Mouse (Mus musculus) embryonic facial prominence, embryonic 15.5 days (tissue): ENCODE data around the gene Ggt6. TPM values are rescaled to one million over a fixed set of nuclear protein-coding genes. Genes with fewer than 3 reads are reported as not detected.

Experiments
- ATAC-seq: fragments of 200-750 bp; cut with Nextera tagmentation; 2 replicates; pipeline ENCODE4 v1.8.0; 2017; ENCODE audit warnings: low read depth, moderate TSS enrichment; ENCODE audit not compliant: insufficient number of reproducible peaks, low FRiP score, low TSS enrichment
- H3K27ac ChIP-seq: fragments of 300-500 bp; sonication (generic); replicated peaks from 2 replicates; pipeline ENCODE4 v1.5.1; 2015; ENCODE audit warnings: mild to moderate bottlenecking, inconsistent platforms
- H3K27me3 ChIP-seq: fragments of 300-500 bp; sonication (generic); 2 replicates; pipeline ENCODE4 v1.6.1; 2015; ENCODE audit warnings: inconsistent platforms
- H3K36me3 ChIP-seq: fragments of 300-500 bp; sonication (generic); 2 replicates; pipeline ENCODE4 v1.6.1; 2015; ENCODE audit warnings: mild to moderate bottlenecking, inconsistent platforms
- H3K4me1 ChIP-seq: fragments of 300-500 bp; sonication (generic); 2 replicates; pipeline ENCODE4 v1.6.1; 2015; ENCODE audit warnings: inconsistent platforms
- H3K4me2 ChIP-seq: fragments of 300-500 bp; sonication (generic); replicated peaks from 2 replicates; pipeline ENCODE4 v1.6.1; 2015; ENCODE audit warnings: mild to moderate bottlenecking, inconsistent platforms
- H3K4me3 ChIP-seq: fragments of 300-500 bp; sonication (generic); replicated peaks from 2 replicates; pipeline ENCODE4 v1.5.1; 2015; ENCODE audit warnings: mild to moderate bottlenecking, inconsistent platforms
- H3K9ac ChIP-seq: fragments of 300-500 bp; sonication (generic); 2 replicates; pipeline ENCODE4 v1.6.1; 2015; ENCODE audit warnings: inconsistent platforms
- H3K9me3 ChIP-seq: fragments of 300-500 bp; sonication (generic); replicated peaks from 2 replicates; pipeline ENCODE4 v1.6.1; 2016; ENCODE audit warnings: inconsistent platforms
- WGBS: fragments of 180-500 bp; shearing (Covaris S2); methylation state at CpG from one replicate; pipeline ENCODE4 v1.1.7; 2015; 5-methylcytosine and 5-hydroxymethylcytosine counted together
- polyA plus RNA-seq: library from polyadenylated mRNA; unstranded; fragments of >200 nt; fragmentation: Nextera tagmentation; extraction: Ambion mirVana; gene quantifications from 2 replicates; pipeline ENCODE4 v1.2.1, GENCODE M21; 2015

Gene Ggt6
- polyA plus RNA-seq, 1 experiment from 2014 or later: 6.3 TPM

- no peak overlapping the region for H3K4me3 ChIP-seq
- ATAC-seq: no peak
- no peak overlapping the region for H3K9ac ChIP-seq
- no peak overlapping the region for H3K4me2 ChIP-seq
- no peaks in the 10 kb centered on the region for H3K27me3 ChIP-seq
- 75% methylated on average over 12 of the region's 12 CpGs for WGBS
- H3K36me3 ChIP-seq: no peaks in the 10 kb centered on the region
- 0 out of 2 replicates have a peak overlapping the region, but pooled peaks have one; percentile 7 for H3K27ac ChIP-seq
- peaks cover 31% of the 10 kb centered on the region for H3K4me1 ChIP-seq
- H3K9me3 ChIP-seq: no peaks in the 10 kb centered on the region
Observed at GRCm38 (mm10) chr11:72401068-72401467, 34.3 kb upstream of the Ggt6 start.

- WGBS: 64% methylated on average over 5 of the region's 5 CpGs
- no peak overlapping the region for H3K9ac ChIP-seq
Observed at GRCm38 (mm10) chr11:72402017-72402416, 33.3 kb upstream of the Ggt6 start.

GRCm38 (mm10) chr11:72402969-72403368 is 32.4 kb upstream of the Ggt6 start:
- Histone ChIP-seq H3K4me1 (peaks cover 17% of the 10 kb centered on the region), H3K9ac (no peak overlapping the region), H3K27ac (no peak overlapping the region), H3K9me3 (no peaks in the 10 kb centered on the region), H3K27me3 (no peaks in the 10 kb centered on the region), H3K4me3 (no peak overlapping the region), H3K36me3 (no peaks in the 10 kb centered on the region), H3K4me2 (no peak overlapping the region)
- ATAC-seq: no peak
- 85% methylated on average over 12 of the region's 12 CpGs for WGBS

More at GRCm38 (mm10) chr11:72402017-72402416, 33.3 kb upstream of the Ggt6 start:
- H3K4me2 ChIP-seq: no peak overlapping the region
- no peak for ATAC-seq
- H3K4me1 ChIP-seq: peaks cover 25% of the 10 kb centered on the region
- no peaks in the 10 kb centered on the region for H3K9me3 ChIP-seq
- H3K27me3 ChIP-seq: no peaks in the 10 kb centered on the region
- H3K4me3 ChIP-seq: no peak overlapping the region
- H3K36me3 ChIP-seq: no peaks in the 10 kb centered on the region
- H3K27ac ChIP-seq: no peak overlapping the region

GRCm38 (mm10) chr11:72405532-72405931 is 29.8 kb upstream of the Ggt6 start:
- no peak for ATAC-seq
- Histone ChIP-seq H3K27me3 (no peaks in the 10 kb centered on the region), H3K27ac (peak overlapping the region; percentile 19; the same call in 1 of the 2 replicates), H3K9ac (no peak overlapping the region), H3K36me3 (no peaks in the 10 kb centered on the region), H3K4me1 (peaks cover 30% of the 10 kb centered on the region), H3K9me3 (no peaks in the 10 kb centered on the region), H3K4me3 (no peak overlapping the region), H3K4me2 (no peak overlapping the region)
- 61% methylated on average over 4 of the region's 4 CpGs for WGBS

- Histone ChIP-seq H3K9me3 (no peaks in the 10 kb centered on the region), H3K4me3 (no peak overlapping the region), H3K4me2 (no peak overlapping the region), H3K9ac (no peak overlapping the region), H3K27ac (0 out of 2 replicates have a peak overlapping the region, but pooled peaks have one; percentile 19), H3K27me3 (0 out of 2 replicates have a peak, but pooled peaks cover 3% of the 10 kb centered on the region), H3K36me3 (no peaks in the 10 kb centered on the region), H3K4me1 (peaks cover 36% of the 10 kb centered on the region)
- no peak for ATAC-seq
- 55% methylated on average over 8 of the region's 8 CpGs for WGBS
Observed at GRCm38 (mm10) chr11:72406079-72406675, 29.1 kb upstream of the Ggt6 start.

- H3K27ac ChIP-seq: no peak overlapping the region
- H3K36me3 ChIP-seq: no peaks in the 10 kb centered on the region
- ATAC-seq: no peak
- WGBS: 23% methylated on average over 3 of the region's 3 CpGs
- no peaks in the 10 kb centered on the region for H3K9me3 ChIP-seq
- 0 out of 2 replicates have a peak, but pooled peaks cover 3% of the 10 kb centered on the region for H3K27me3 ChIP-seq
- H3K4me2 ChIP-seq: no peak overlapping the region
- no peak overlapping the region for H3K4me3 ChIP-seq
- peaks cover 37% of the 10 kb centered on the region for H3K4me1 ChIP-seq
- no peak overlapping the region for H3K9ac ChIP-seq
Observed at GRCm38 (mm10) chr11:72407081-72407480, 28.2 kb upstream of the Ggt6 start.

GRCm38 (mm10) chr11:72407574-72407973 is 27.8 kb upstream of the Ggt6 start:
- no peak overlapping the region for H3K27ac ChIP-seq
- no peaks in the 10 kb centered on the region for H3K9me3 ChIP-seq
- 0 out of 2 replicates have a peak, but pooled peaks cover 3% of the 10 kb centered on the region for H3K27me3 ChIP-seq
- no peak overlapping the region for H3K4me3 ChIP-seq
- ATAC-seq: no peak
- WGBS: 33% methylated on average over 7 of the region's 7 CpGs
- H3K9ac ChIP-seq: no peak overlapping the region
- H3K4me2 ChIP-seq: no peak overlapping the region
- no peaks in the 10 kb centered on the region for H3K36me3 ChIP-seq
- H3K4me1 ChIP-seq: peaks cover 37% of the 10 kb centered on the region

GRCm38 (mm10) chr11:72408451-72409170 is 26.7 kb upstream of the Ggt6 start:
- Histone ChIP-seq H3K27me3 (0 out of 2 replicates have a peak, but pooled peaks cover 3% of the 10 kb centered on the region), H3K4me1 (peaks cover 44% of the 10 kb centered on the region), H3K4me2 (peak overlapping the region; percentile 99), H3K9me3 (no peaks in the 10 kb centered on the region), H3K27ac (no peak overlapping the region), H3K9ac (no peak overlapping the region), H3K36me3 (no peaks in the 10 kb centered on the region), H3K4me3 (peak overlapping the region; percentile 67; the same call in 1 of the 2 replicates)
- 53% methylated on average over 9 of the region's 9 CpGs for WGBS
- ATAC-seq: no peak

GRCm38 (mm10) chr11:72409649-72410385 is 25.5 kb upstream of the Ggt6 start:
- H3K4me1 ChIP-seq: peaks cover 44% of the 10 kb centered on the region
- no peaks in the 10 kb centered on the region for H3K36me3 ChIP-seq
- peak overlapping the region; percentile 99 for H3K4me2 ChIP-seq
- ATAC-seq: no peak
- peak overlapping the region; percentile 67 for H3K4me3 ChIP-seq
- H3K9ac ChIP-seq: no peak overlapping the region
- H3K27ac ChIP-seq: peak overlapping the region; percentile 12; the same call in 1 of the 2 replicates
- H3K27me3 ChIP-seq: 0 out of 2 replicates have a peak, but pooled peaks cover 9% of the 10 kb centered on the region
- 69% methylated on average over 12 of the region's 12 CpGs for WGBS
- no peaks in the 10 kb centered on the region for H3K9me3 ChIP-seq

GRCm38 (mm10) chr11:72410521-72411092 is 24.7 kb upstream of the Ggt6 start:
- peak overlapping the region; percentile 99 for H3K4me2 ChIP-seq
- H3K4me3 ChIP-seq: peak overlapping the region; percentile 67
- H3K9me3 ChIP-seq: no peaks in the 10 kb centered on the region
- H3K4me1 ChIP-seq: peaks cover 44% of the 10 kb centered on the region
- H3K9ac ChIP-seq: peak overlapping the region; percentile 43
- ATAC-seq: no peak
- WGBS: 2% methylated on average over 25 of the region's 25 CpGs
- no peaks in the 10 kb centered on the region for H3K36me3 ChIP-seq
- H3K27ac ChIP-seq: peak overlapping the region; percentile 48; the same call in 1 of the 2 replicates
- H3K27me3 ChIP-seq: 0 out of 2 replicates have a peak, but pooled peaks cover 9% of the 10 kb centered on the region
